10 mouse cellular contexts compared by ENCODE assay signal in genomic region chr19:55749532-55749931, GRCm38 (mm10). TPM values are rescaled to one million over a fixed set of nuclear protein-coding genes. Genes with fewer than 3 reads are reported as not detected.
DNase-seq lines count a peak whose midpoint lies in the region; ATAC-seq lines count a peak whose summit lies in the region.
"Had no signal": no experiment of that assay in that cellular context is flagged by ENCODE, and none has a peak within 500 bp of the region (broad histone marks: within the 10 kb centered on the region; RNA-seq: fewer than 3 reads in every experiment).

No protein-coding gene starts in this region.

- no peak for ATAC-seq in heart, embryonic 11.5 days (replicated peaks; ENCODE audit: insufficient number of reproducible peaks, low FRiP score, low TSS enrichment)
- ATAC-seq in forebrain, embryonic 16.5 days: peak; percentile 62; the same call in 1 of the 2 replicates
- ATAC-seq in midbrain, embryonic 14.5 days (ENCODE audit: low FRiP score, low TSS enrichment): no peak
- no peak for ATAC-seq in cerebellum, adult (ENCODE audit: insufficient number of reproducible peaks, low FRiP score, low TSS enrichment)

- H3K4me2 ChIP-seq in heart, embryonic 11.5 days: peak overlapping the region; percentile 60
- peak overlapping the region; percentile 38 for H3K4me2 ChIP-seq in forebrain, embryonic 16.5 days (ENCODE audit: low read length)
- peak overlapping the region; percentile 72 for H3K4me2 ChIP-seq in midbrain, embryonic 14.5 days (ENCODE audit: low read length)

- peaks cover 84% of the 10 kb centered on the region for H3K4me1 ChIP-seq in heart, embryonic 11.5 days (ENCODE audit: control insufficient read depth, insufficient read depth, low read length)
- peaks cover 66% of the 10 kb centered on the region for H3K4me1 ChIP-seq in forebrain, embryonic 16.5 days (replicated peaks; ENCODE audit: control insufficient read depth, insufficient read depth, low read length)
- H3K4me1 ChIP-seq in midbrain, embryonic 14.5 days (ENCODE audit: control insufficient read depth, insufficient read depth, low read length): peaks cover 69% of the 10 kb centered on the region

- no peak overlapping the region for H3K4me3 ChIP-seq in heart, embryonic 11.5 days (ENCODE audit: low read depth, low read length)
- no peak overlapping the region for H3K4me3 ChIP-seq in forebrain, embryonic 16.5 days (replicated peaks; ENCODE audit: low read length)
- H3K4me3 ChIP-seq in midbrain, embryonic 14.5 days (replicated peaks; ENCODE audit: low read depth, low read length): peak overlapping the region; percentile 60

- H3K36me3 ChIP-seq in heart, embryonic 11.5 days (ENCODE audit: control insufficient read depth, insufficient read depth, low read length): no peaks in the 10 kb centered on the region
- H3K36me3 ChIP-seq in forebrain, embryonic 16.5 days (ENCODE audit: control insufficient read depth, insufficient read depth): no peaks in the 10 kb centered on the region
- no peaks in the 10 kb centered on the region for H3K36me3 ChIP-seq in midbrain, embryonic 14.5 days (ENCODE audit: control insufficient read depth, insufficient read depth, low read length)

- H3K9me3 ChIP-seq in heart, embryonic 11.5 days (replicated peaks; ENCODE audit: control insufficient read depth, low read length): no peaks in the 10 kb centered on the region
- no peaks in the 10 kb centered on the region for H3K9me3 ChIP-seq in forebrain, embryonic 16.5 days (ENCODE audit: control insufficient read depth, low read length)
- H3K9me3 ChIP-seq in midbrain, embryonic 14.5 days (ENCODE audit: control insufficient read depth, low read length): no peaks in the 10 kb centered on the region

- 52% methylated on average over 7 of the region's 7 CpGs for WGBS in heart, embryonic 11.5 days (ENCODE audit: insufficient replicate concordance)
- WGBS in forebrain, embryonic 16.5 days: 6% methylated on average over 7 of the region's 7 CpGs
- 30% methylated on average over 7 of the region's 7 CpGs for WGBS in midbrain, embryonic 14.5 days

- H3K9ac ChIP-seq in heart, embryonic 11.5 days (ENCODE audit: low read depth, low read length): no peak overlapping the region
- H3K9ac ChIP-seq in forebrain, embryonic 16.5 days (replicated peaks; ENCODE audit: low read depth, low read length): no peak overlapping the region
- peak overlapping the region; percentile 54 for H3K9ac ChIP-seq in midbrain, embryonic 14.5 days (replicated peaks; ENCODE audit: low read length)

- H3K27me3 ChIP-seq in heart, embryonic 11.5 days (ENCODE audit: control insufficient read depth, insufficient read depth, low read length): no peaks in the 10 kb centered on the region
- no peaks in the 10 kb centered on the region for H3K27me3 ChIP-seq in forebrain, embryonic 16.5 days (replicated peaks; ENCODE audit: control insufficient read depth, insufficient read depth, low read length)
- H3K27me3 ChIP-seq in midbrain, embryonic 14.5 days (ENCODE audit: control insufficient read depth, insufficient read depth, low read length): no peaks in the 10 kb centered on the region; the same call in 1 of the 2 replicates

- peak overlapping the region; percentile 64 for H3K27ac ChIP-seq in heart, embryonic 11.5 days (ENCODE audit: low read depth, low read length)
- no peak overlapping the region for H3K27ac ChIP-seq in forebrain, embryonic 16.5 days (ENCODE audit: low read length)
- H3K27ac ChIP-seq in midbrain, embryonic 14.5 days (replicated peaks; ENCODE audit: low read depth, low read length): peak overlapping the region; percentile 84
- H3K27ac ChIP-seq: macrophage had no signal

- DNase-seq in heart, adult 8-10 months (ENCODE audit: low spot score): no peak
- DNase-seq in Muller cell, postnatal 12 days (ENCODE audit: inconsistent ontology term): peak; percentile 89
- peak; percentile 47 for DNase-seq in midbrain, embryonic 14.5 days
- no peak for DNase-seq in right cerebral cortex, postnatal 25 days
- no peak for DNase-seq in urinary bladder, adult 2 months (ENCODE audit: low spot score)
- DNase-seq: cerebellum, adult 9-11 months had no signal

RNA-seq across cellular contexts. Expression of gene Tcf7l2, which starts 7.9 kb away (rescaled TPM):
- 67.1 and 82.0 TPM in 2 replicates for polyA plus RNA-seq in heart, embryonic 11.5 days (2014; fragmentation: Nextera tagmentation; extraction: Ambion mirVana)
- total RNA-seq in heart, adult 8-10 months (2022): 10 to 100 TPM in 3 of 4 experiments, 1 to 10 TPM in 1; 10.0 to 14.7 (median 12.3) TPM
- 26.5 and 58.7 TPM in 2 replicates for polyA plus RNA-seq in forebrain, embryonic 16.5 days (2015; fragmentation: Nextera tagmentation; extraction: Ambion mirVana)
- polyA plus RNA-seq in midbrain, embryonic 14.5 days (2014; fragmentation: Nextera tagmentation; extraction: Ambion mirVana): 720 and 768 TPM in 2 replicates
- polyA plus RNA-seq in urinary bladder, adult 2 months (2012; rRNA removed): 15.7 and 23.2 TPM in 2 replicates

Comparison
In these comparisons a context has a peak if more than half of its experiments do, and no peak if none do; other contexts are left out.
1. DNase-seq: peak in Muller cell, postnatal 12 days (single experiment) and midbrain, embryonic 14.5 days (single experiment); none in heart, adult 8-10 months (single experiment), right cerebral cortex, postnatal 25 days (single experiment) and urinary bladder, adult 2 months (single experiment).
2. Peak in every context shown above with its lines, with median percentiles within 50 percentile points of each other: H3K4me2 ChIP-seq.